ENCODE assay signal across 19 mouse cellular contexts in the genomic region with DNA sequence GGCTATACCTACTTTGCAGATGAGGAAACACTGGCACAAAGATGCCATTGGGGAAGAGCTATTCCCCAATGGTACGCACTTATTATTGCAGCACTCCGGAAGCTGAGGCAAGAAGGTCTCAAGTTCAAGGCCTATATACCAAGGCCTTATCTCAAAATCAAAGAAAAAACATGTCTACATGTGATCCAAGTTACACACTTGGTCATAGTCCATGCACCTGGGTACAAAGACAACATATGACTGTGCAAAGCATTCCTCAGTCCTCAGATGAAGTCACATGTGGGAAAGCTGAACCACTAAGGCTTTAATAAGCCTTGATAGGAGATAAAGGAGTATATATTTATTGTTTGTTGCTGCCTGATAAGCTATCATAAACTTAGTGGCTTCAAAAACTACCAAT.
"Had no signal": no experiment of that assay in that cellular context is flagged by ENCODE, and none has a peak within 500 bp of the region (broad histone marks: within the 10 kb centered on the region; RNA-seq: fewer than 3 reads in every experiment).

No protein-coding gene starts in this region.

- H3K9me3 ChIP-seq: midbrain, embryonic 10.5 days; midbrain, embryonic 12.5 days; neural tube, embryonic 13.5 days; neural tube, embryonic 15.5 days had no signal

- H3K4me1 ChIP-seq: midbrain, embryonic 10.5 days; midbrain, embryonic 12.5 days; neural tube, embryonic 13.5 days; neural tube, embryonic 15.5 days had no signal

- H3K27me3 ChIP-seq: midbrain, embryonic 12.5 days; neural tube, embryonic 13.5 days; neural tube, embryonic 15.5 days had no signal

- H3K9ac ChIP-seq: lung, embryonic 14.5 days; midbrain, embryonic 12.5 days; neural tube, embryonic 13.5 days; neural tube, embryonic 15.5 days had no signal

- H3K4me2 ChIP-seq: lung, embryonic 14.5 days; midbrain, embryonic 12.5 days; neural tube, embryonic 13.5 days; neural tube, embryonic 15.5 days had no signal

- DNase-seq: lung, adult 18-20 months; lung, embryonic 14.5 days; lung, postnatal 10 days; lung, postnatal 4 days; midbrain, embryonic 14.5 days; retina, postnatal 1 day; right cerebral cortex, adult 18-20 months; right cerebral cortex, postnatal 25 days; right cerebral cortex, postnatal 4 days; spleen, adult 18-20 months; thymus, adult 18-20 months; thymus, postnatal 14 days; thymus, postnatal 36 days had no signal

- H3K27ac ChIP-seq: midbrain, embryonic 10.5 days; midbrain, embryonic 12.5 days; neural tube, embryonic 13.5 days; neural tube, embryonic 15.5 days had no signal

- H3K4me3 ChIP-seq: midbrain, embryonic 10.5 days; midbrain, embryonic 12.5 days; myocyte; neural tube, embryonic 13.5 days; neural tube, embryonic 15.5 days had no signal

- H3K36me3 ChIP-seq: midbrain, embryonic 10.5 days; midbrain, embryonic 12.5 days; neural tube, embryonic 13.5 days; neural tube, embryonic 15.5 days had no signal

- ATAC-seq: midbrain, embryonic 16.5 days had no signal
